Mouse (Mus musculus) thymus, adult 2 months (tissue): ENCODE results near the gene Tcf19. TPM values are rescaled to one million over a fixed set of nuclear protein-coding genes. Genes with fewer than 3 reads are reported as not detected.
A peak's percentile ranks its signal among the peaks of the same experiment; 100 is the strongest.

Experiments used
- DNase-seq: peaks from one replicate; pipeline ENCODE4 v3.0.0; 2021
- H3K27ac ChIP-seq: fragments of 200-500 bp; 2 replicates; pipeline ENCODE4 v1.5.1; 2012; ENCODE audit warnings: low read length, control low read depth; ENCODE audit not compliant: control insufficient read depth, insufficient read depth
- H3K27me3 ChIP-seq: fragments of 200-500 bp; 2 replicates; pipeline ENCODE4 v1.6.1; 2012; ENCODE audit warnings: mild to moderate bottlenecking, low read length, moderate library complexity, mixed read lengths; ENCODE audit not compliant: control insufficient read depth, insufficient read depth
- H3K36me3 ChIP-seq: fragments of 200-500 bp; 2 replicates; pipeline ENCODE4 v1.6.1; 2012; ENCODE audit warnings: mild to moderate bottlenecking, low read length, moderate library complexity; ENCODE audit not compliant: control insufficient read depth, insufficient read depth
- H3K4me1 ChIP-seq: fragments of 200-500 bp; replicated peaks from 2 replicates; pipeline ENCODE4 v1.6.1; 2012; ENCODE audit warnings: low read length; ENCODE audit not compliant: control insufficient read depth, insufficient read depth
- H3K4me3 ChIP-seq: fragments of 200-500 bp; 2 replicates; pipeline ENCODE4 v1.5.1; 2012; ENCODE audit warnings: mild to moderate bottlenecking, low read length, control low read depth, moderate library complexity; ENCODE audit not compliant: control insufficient read depth, insufficient read depth
- CTCF ChIP-seq: fragments of 200-500 bp; IDR thresholded peaks from 2 replicates; pipeline ENCODE4 v1.5.1; 2012; ENCODE audit warnings: mild to moderate bottlenecking, control low read depth, low read length, moderate library complexity, borderline replicate concordance; ENCODE audit not compliant: control insufficient read depth, poor library complexity, insufficient read depth; ENCODE audit errors: extremely low read depth
- POLR2A ChIP-seq: fragments of 200-500 bp; IDR thresholded peaks from 2 replicates; pipeline ENCODE4 v1.6.1; 2012; ENCODE audit warnings: mild to moderate bottlenecking, low read length, control low read depth, moderate library complexity; ENCODE audit not compliant: control insufficient read depth, poor library complexity, insufficient read depth; ENCODE audit errors: extremely low read depth
- WGBS: fragments of 180-500 bp; shearing (Covaris S2); methylation state at CpG from one replicate; pipeline ENCODE4 v1.1.7; 2018; 5-methylcytosine and 5-hydroxymethylcytosine counted together
- polyA plus RNA-seq: library from polyadenylated mRNA; depleted of rRNA; stranded (reverse); fragments of >200 nt; gene quantifications from 2 replicates; pipeline ENCODE4 v1.2.3, GENCODE M21; 2012

Tcf19 gene
- polyA plus RNA-seq, 1 experiment, result 64.4 TPM

DNA sequence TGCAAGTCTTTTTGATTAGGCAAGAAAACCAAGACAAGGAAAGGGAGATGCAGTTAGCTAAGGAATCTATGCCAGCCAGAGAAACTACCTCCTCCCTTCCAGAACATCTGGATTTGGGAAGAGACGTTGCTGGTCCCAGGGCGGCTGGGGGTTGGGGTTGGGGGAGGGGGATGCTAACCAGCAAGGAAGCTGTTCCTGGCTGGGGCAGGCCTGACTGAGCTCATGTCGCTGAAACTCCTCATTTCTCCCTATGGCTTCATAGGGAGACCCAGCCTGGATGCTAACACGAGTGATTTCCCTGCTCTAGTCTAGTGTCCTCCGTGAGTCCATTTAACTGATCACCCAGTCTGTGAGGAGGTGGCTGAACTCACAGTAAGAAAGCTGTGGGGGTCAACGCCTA, 14.4 kb downstream of the Tcf19 start:
- TF ChIP-seq CTCF (no peak), POLR2A (no peak)
- no peaks in the 10 kb centered on the region for H3K4me1 ChIP-seq

DNA sequence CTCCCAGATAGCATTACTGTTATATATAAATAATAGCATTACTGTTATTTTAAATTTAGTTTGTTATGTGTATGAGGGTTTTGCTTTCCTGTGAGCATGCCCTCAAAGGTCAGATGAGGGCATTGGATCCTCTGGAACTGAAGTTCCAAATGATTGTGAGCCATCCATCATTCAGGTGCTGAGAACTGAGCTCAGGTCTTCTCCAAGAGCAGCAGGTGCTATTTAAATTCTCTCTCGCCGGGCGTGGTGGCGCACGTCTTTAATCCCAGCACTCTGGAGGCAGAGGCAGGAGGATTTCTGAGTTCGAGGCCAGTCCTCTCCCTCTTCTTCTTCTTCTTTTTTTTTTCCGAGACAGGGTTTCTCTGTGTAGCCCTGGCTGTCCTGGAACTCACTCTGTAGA, 19.5 kb downstream of the Tcf19 start:
- no peaks in the 10 kb centered on the region; the same call in 1 of the 2 replicates for H3K27me3 ChIP-seq
- no peaks in the 10 kb centered on the region for H3K4me1 ChIP-seq
- TF ChIP-seq CTCF (no peak), POLR2A (no peak)
- no peak overlapping the region for H3K4me3 ChIP-seq
- no peak for DNase-seq
- H3K27ac ChIP-seq, result no peak overlapping the region
- WGBS, result 94% methylated on average over 7 of the region's 7 CpGs
- H3K36me3 ChIP-seq, result no peaks in the 10 kb centered on the region

More for the DNA sequence above, 14.4 kb downstream of the Tcf19 start:
- no peak for DNase-seq
- H3K27me3 ChIP-seq, result peaks cover 4% of the 10 kb centered on the region
- H3K36me3 ChIP-seq, result no peaks in the 10 kb centered on the region
- no peak overlapping the region for H3K27ac ChIP-seq
- WGBS, result 24% methylated on average over 6 of the region's 6 CpGs
- H3K4me3 ChIP-seq, result no peak overlapping the region

DNA sequence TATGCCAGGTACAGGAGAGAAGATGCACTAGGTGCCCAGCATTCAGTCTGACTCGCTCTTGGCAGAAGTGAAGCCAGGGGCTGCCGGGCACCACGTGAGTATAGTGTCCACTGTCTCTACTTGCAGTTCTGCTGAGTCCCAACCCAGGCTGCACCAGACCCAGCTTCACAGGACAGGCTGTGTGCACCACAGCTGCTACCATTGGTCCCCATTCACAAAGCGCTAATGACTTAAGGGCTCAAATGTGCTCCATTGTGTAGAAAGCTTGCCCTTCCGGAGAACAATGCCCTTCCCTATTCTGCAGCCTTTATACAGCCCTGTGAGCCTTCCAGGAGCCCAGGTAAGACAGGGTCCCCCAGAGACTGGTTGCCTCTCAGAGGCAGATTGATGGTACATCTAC, 26.3 kb downstream of the Tcf19 start:
- no peak for TF ChIP-seq CTCF
- no peak for TF ChIP-seq POLR2A
- Histone ChIP-seq H3K27ac (no peak overlapping the region), H3K36me3 (no peaks in the 10 kb centered on the region), H3K4me1 (no peaks in the 10 kb centered on the region), H3K4me3 (no peak overlapping the region), H3K27me3 (no peaks in the 10 kb centered on the region; the same call in 1 of the 2 replicates)
- 68% methylated on average over 5 of the region's 5 CpGs for WGBS
- no peak for DNase-seq

DNA sequence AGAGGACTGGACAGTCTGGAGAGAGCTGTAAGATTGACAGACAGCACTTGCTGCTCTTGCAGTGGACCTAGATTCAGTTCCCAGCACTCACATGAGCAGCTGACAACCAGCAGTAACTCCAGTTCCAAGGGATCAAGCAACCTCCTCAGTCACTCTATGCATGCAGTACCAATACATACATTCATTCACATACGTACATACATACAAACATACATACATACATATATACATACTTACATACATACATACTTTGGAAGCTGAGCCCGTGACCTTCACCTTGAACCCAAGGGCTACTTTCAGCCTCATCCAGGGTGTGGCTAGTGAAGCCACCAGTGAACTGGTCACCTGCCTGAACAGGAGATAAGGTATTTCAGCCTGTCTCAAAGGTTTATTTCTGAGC, 28.6 kb downstream of the Tcf19 start:
- TF ChIP-seq CTCF (no peak), POLR2A (no peak)
- WGBS, result 95% methylated on average over 2 of the region's 2 CpGs
- Histone ChIP-seq H3K4me1 (no peaks in the 10 kb centered on the region), H3K27me3 (no peaks in the 10 kb centered on the region; the same call in 1 of the 2 replicates), H3K36me3 (no peaks in the 10 kb centered on the region), H3K4me3 (no peak overlapping the region), H3K27ac (no peak overlapping the region)
- DNase-seq, result no peak

GRCm38 (mm10) chr17:35486726-35487125, 29.9 kb downstream of the Tcf19 start:
- WGBS, result 51% methylated on average over 10 of the region's 10 CpGs

GRCm38 (mm10) chr17:35485702-35486101, 30.9 kb downstream of the Tcf19 start:
- Histone ChIP-seq H3K27ac (no peak overlapping the region), H3K27me3 (no peaks in the 10 kb centered on the region; the same call in 1 of the 2 replicates), H3K4me3 (no peak overlapping the region), H3K4me1 (no peaks in the 10 kb centered on the region), H3K36me3 (no peaks in the 10 kb centered on the region)
- TF ChIP-seq POLR2A (no peak), CTCF (no peak)
- 47% methylated on average over 4 of the region's 4 CpGs for WGBS
- no peak for DNase-seq

More at GRCm38 (mm10) chr17:35486726-35487125, 29.9 kb downstream of the Tcf19 start:
- H3K4me3 ChIP-seq, result no peak overlapping the region
- no peaks in the 10 kb centered on the region for H3K4me1 ChIP-seq
- no peaks in the 10 kb centered on the region for H3K36me3 ChIP-seq
- no peak for DNase-seq
- no peaks in the 10 kb centered on the region; the same call in 1 of the 2 replicates for H3K27me3 ChIP-seq
- TF ChIP-seq POLR2A (no peak), CTCF (no peak)
- no peak overlapping the region for H3K27ac ChIP-seq

GRCm38 (mm10) chr17:35484066-35484465, 32.6 kb downstream of the Tcf19 start:
- H3K27ac ChIP-seq, result no peak overlapping the region
- DNase-seq, result peak; percentile 57
- H3K4me1 ChIP-seq, result no peaks in the 10 kb centered on the region
- H3K36me3 ChIP-seq, result no peaks in the 10 kb centered on the region
- H3K4me3 ChIP-seq, result no peak overlapping the region
- no peaks in the 10 kb centered on the region for H3K27me3 ChIP-seq
- TF ChIP-seq POLR2A, result no peak
- peak; percentile 84; the same call in 1 of the 2 replicates for TF ChIP-seq CTCF
- 1% methylated on average over 9 of the region's 9 CpGs for WGBS
